Mouse (Mus musculus) lung, embryonic 14.5 days (tissue): Measurements from ENCODE around the gene Tgoln1. TPM values are rescaled to one million over a fixed set of nuclear protein-coding genes. Genes with fewer than 3 reads are reported as not detected.
A peak's percentile ranks its signal among the peaks of the same experiment; 100 is the strongest.

ENCODE experiments used
- ATAC-seq: fragments of 200-750 bp; cut with Nextera tagmentation; 2 replicates; pipeline ENCODE4 v1.8.0; 2017; ENCODE audit warnings: mild to moderate bottlenecking, moderate TSS enrichment, moderate library complexity; ENCODE audit not compliant: insufficient read depth
- DNase-seq: peaks from one replicate; pipeline ENCODE4 v3.0.0-alpha.2; 2015
- H3K27ac ChIP-seq: fragments of 300-500 bp; sonication (generic); 2 replicates; pipeline ENCODE4 v1.5.1; 2014; ENCODE audit warnings: low read depth, mild to moderate bottlenecking, moderate library complexity
- H3K27me3 ChIP-seq: fragments of 300-500 bp; sonication (generic); 2 replicates; pipeline ENCODE4 v1.6.1; 2014; ENCODE audit warnings: low read length, control low read depth; ENCODE audit not compliant: insufficient read depth
- H3K36me3 ChIP-seq: fragments of 300-500 bp; sonication (generic); 2 replicates; pipeline ENCODE4 v1.6.1; 2014; ENCODE audit warnings: control low read depth; ENCODE audit not compliant: insufficient read depth
- H3K4me1 ChIP-seq: fragments of 300-500 bp; sonication (generic); 2 replicates; pipeline ENCODE4 v1.6.1; 2014; ENCODE audit warnings: antibody characterized with exemption, control low read depth; ENCODE audit not compliant: insufficient read depth
- H3K4me2 ChIP-seq: fragments of 300-500 bp; sonication (generic); 2 replicates; pipeline ENCODE4 v1.6.1; 2014; ENCODE audit warnings: mild to moderate bottlenecking
- H3K4me3 ChIP-seq: fragments of 300-500 bp; sonication (generic); 2 replicates; pipeline ENCODE4 v1.5.1; 2014; ENCODE audit warnings: low read depth, low read length
- H3K9ac ChIP-seq: fragments of 300-500 bp; sonication (generic); 2 replicates; pipeline ENCODE4 v1.6.1; 2014
- H3K9me3 ChIP-seq: fragments of 300-500 bp; sonication (generic); 2 replicates; pipeline ENCODE4 v1.6.1; 2016; ENCODE audit warnings: low read depth, low read length, control low read depth
- CTCF ChIP-seq: IDR thresholded peaks from 2 replicates; pipeline ENCODE4 v1.5.1; 2016; ENCODE audit warnings: antibody characterized with exemption, low read depth
- WGBS: fragments of 180-500 bp; shearing (Covaris S2); extraction: QIAGEN DNeasy Blood & Tissue Kit; methylation state at CpG from one replicate; pipeline ENCODE4 v1.1.7; 2014; 5-methylcytosine and 5-hydroxymethylcytosine counted together
- polyA plus RNA-seq: library from polyadenylated mRNA; unstranded; fragments of >200 nt; fragmentation: Nextera tagmentation; extraction: Ambion mirVana; gene quantifications from 2 replicates; pipeline ENCODE4 v1.2.1, GENCODE M21; 2014

Tgoln1 gene
- polyA plus RNA-seq, 1 experiment from 2014 or later, result 40.4 TPM

GRCm38 (mm10) chr6:72615561-72616375 is 1.0 kb downstream of the Tgoln1 start:
- H3K36me3 ChIP-seq, result peaks cover 23% of the 10 kb centered on the region
- peak overlapping the region; percentile 24; the same call in 1 of the 2 replicates for H3K27ac ChIP-seq
- ATAC-seq (no peak), DNase-seq (peak; percentile 6)
- H3K4me1 ChIP-seq, result peaks cover 20% of the 10 kb centered on the region
- 19% methylated on average over 25 of the region's 25 CpGs for WGBS
- TF ChIP-seq CTCF, result no peak
- H3K4me3 ChIP-seq, result peak overlapping the region; percentile 81
- H3K27me3 ChIP-seq, result no peaks in the 10 kb centered on the region
- H3K9me3 ChIP-seq, result no peaks in the 10 kb centered on the region
- H3K9ac ChIP-seq, result peak overlapping the region; percentile 79
- peak overlapping the region; percentile 81 for H3K4me2 ChIP-seq

- no peak for ATAC-seq
- H3K27me3 ChIP-seq, result no peaks in the 10 kb centered on the region
- DNase-seq, result no peak
- H3K9me3 ChIP-seq, result no peaks in the 10 kb centered on the region
- peak overlapping the region; percentile 81 for H3K4me2 ChIP-seq
- peak overlapping the region; percentile 81 for H3K4me3 ChIP-seq
- peak overlapping the region; percentile 79 for H3K9ac ChIP-seq
- 49% methylated on average over 2 of the region's 2 CpGs for WGBS
- TF ChIP-seq CTCF, result no peak
- peaks cover 20% of the 10 kb centered on the region for H3K4me1 ChIP-seq
- H3K27ac ChIP-seq, result no peak overlapping the region
- H3K36me3 ChIP-seq, result peaks cover 29% of the 10 kb centered on the region
Observed at GRCm38 (mm10) chr6:72615151-72615550, 1.6 kb downstream of the Tgoln1 start.

GRCm38 (mm10) chr6:72610261-72610660 is 6.5 kb downstream of the Tgoln1 start:
- Histone ChIP-seq H3K9ac (no peak overlapping the region), H3K27me3 (no peaks in the 10 kb centered on the region), H3K9me3 (no peaks in the 10 kb centered on the region), H3K27ac (no peak overlapping the region), H3K36me3 (peaks cover 70% of the 10 kb centered on the region), H3K4me1 (peaks cover 9% of the 10 kb centered on the region), H3K4me2 (no peak overlapping the region), H3K4me3 (no peak overlapping the region)
- ATAC-seq (no peak), DNase-seq (no peak)
- 55% methylated on average over 4 of the region's 4 CpGs for WGBS
- TF ChIP-seq CTCF, result no peak

- no peaks in the 10 kb centered on the region for H3K27me3 ChIP-seq
- no peak overlapping the region for H3K9ac ChIP-seq
- H3K4me1 ChIP-seq, result no peaks in the 10 kb centered on the region
- no peak overlapping the region for H3K4me2 ChIP-seq
- TF ChIP-seq CTCF, result no peak
- no peaks in the 10 kb centered on the region for H3K9me3 ChIP-seq
- no peak overlapping the region for H3K4me3 ChIP-seq
- no peak for DNase-seq
- 93% methylated on average over 4 of the region's 4 CpGs for WGBS
- peaks cover 80% of the 10 kb centered on the region for H3K36me3 ChIP-seq
- no peak overlapping the region for H3K27ac ChIP-seq
- ATAC-seq, result no peak
Observed at GRCm38 (mm10) chr6:72608662-72609184, 8.1 kb downstream of the Tgoln1 start.

- WGBS, result 78% methylated on average over 5 of the region's 5 CpGs
- Histone ChIP-seq H3K9ac (no peak overlapping the region), H3K27ac (no peak overlapping the region), H3K27me3 (no peaks in the 10 kb centered on the region), H3K9me3 (no peaks in the 10 kb centered on the region), H3K4me2 (no peak overlapping the region), H3K4me1 (no peaks in the 10 kb centered on the region), H3K36me3 (peaks cover 72% of the 10 kb centered on the region), H3K4me3 (no peak overlapping the region)
- DNase-seq, result no peak
- TF ChIP-seq CTCF, result no peak
- ATAC-seq, result no peak
Observed at GRCm38 (mm10) chr6:72607676-72608075, 9.1 kb downstream of the Tgoln1 start.

- H3K4me3 ChIP-seq, result no peak overlapping the region
- H3K4me2 ChIP-seq, result no peak overlapping the region
- H3K9me3 ChIP-seq, result no peaks in the 10 kb centered on the region
- no peak overlapping the region for H3K9ac ChIP-seq
- DNase-seq (no peak), ATAC-seq (no peak)
- no peak for TF ChIP-seq CTCF
- H3K27me3 ChIP-seq, result no peaks in the 10 kb centered on the region
- H3K27ac ChIP-seq, result no peak overlapping the region
- peaks cover 69% of the 10 kb centered on the region for H3K36me3 ChIP-seq
- H3K4me1 ChIP-seq, result no peaks in the 10 kb centered on the region
- 82% methylated on average over 4 of the region's 4 CpGs for WGBS
Observed at GRCm38 (mm10) chr6:72607060-72607459, 9.7 kb downstream of the Tgoln1 start.

- H3K9ac ChIP-seq, result no peak overlapping the region
- 77% methylated on average over 2 of the region's 2 CpGs for WGBS
- 0 out of 2 replicates have a peak, but pooled peaks cover 5% of the 10 kb centered on the region for H3K4me1 ChIP-seq
- H3K4me3 ChIP-seq, result no peak overlapping the region
- no peak for TF ChIP-seq CTCF
- ATAC-seq (no peak), DNase-seq (no peak)
- no peak overlapping the region for H3K27ac ChIP-seq
- no peak overlapping the region for H3K4me2 ChIP-seq
- H3K27me3 ChIP-seq, result no peaks in the 10 kb centered on the region
- H3K36me3 ChIP-seq, result peaks cover 41% of the 10 kb centered on the region
- no peaks in the 10 kb centered on the region for H3K9me3 ChIP-seq
Observed at GRCm38 (mm10) chr6:72604066-72604465, 12.7 kb downstream of the Tgoln1 start.
